Mouse (Mus musculus) hindbrain, embryonic 10.5 days (tissue): ENCODE data around the gene Gtf2f2. TPM values are rescaled to one million over a fixed set of nuclear protein-coding genes. Genes with fewer than 3 reads are reported as not detected.

Experiments used
- DNase-seq: peaks from one replicate; pipeline ENCODE4 v3.0.0-alpha.2; 2017; ENCODE audit warnings: low spot score
- H3K27ac ChIP-seq: fragments of 300-500 bp; sonication (generic); 2 replicates; pipeline ENCODE4 v1.5.1; 2016; ENCODE audit warnings: mild to moderate bottlenecking, moderate library complexity
- H3K27me3 ChIP-seq: fragments of 300-500 bp; sonication (generic); 2 replicates; pipeline ENCODE4 v1.6.1; 2016; ENCODE audit warnings: mild to moderate bottlenecking; ENCODE audit not compliant: poor library complexity, insufficient read depth, severe bottlenecking
- H3K36me3 ChIP-seq: fragments of 300-500 bp; sonication (generic); 2 replicates; pipeline ENCODE4 v1.6.1; 2016; ENCODE audit warnings: mild to moderate bottlenecking, moderate library complexity
- H3K4me1 ChIP-seq: fragments of 300-500 bp; sonication (generic); replicated peaks from 2 replicates; pipeline ENCODE4 v1.6.1; 2016; ENCODE audit warnings: mild to moderate bottlenecking
- H3K4me3 ChIP-seq: fragments of 300-500 bp; sonication (generic); 2 replicates; pipeline ENCODE4 v1.5.1; 2016; ENCODE audit warnings: mild to moderate bottlenecking, moderate library complexity
- H3K9me3 ChIP-seq: fragments of 300-500 bp; sonication (generic); 2 replicates; pipeline ENCODE4 v1.6.1; 2016; ENCODE audit warnings: mild to moderate bottlenecking, moderate library complexity
- WGBS: fragments of 180-500 bp; shearing (Covaris S2); methylation state at CpG from one replicate; pipeline ENCODE4 v1.1.7; 2016; 5-methylcytosine and 5-hydroxymethylcytosine counted together
- polyA plus RNA-seq: library from polyadenylated mRNA; unstranded; fragments of >200 nt; fragmentation: Nextera tagmentation; extraction: Ambion mirVana; gene quantifications from 2 replicates; pipeline ENCODE4 v1.2.1, GENCODE M21; 2016

Gtf2f2 gene
- polyA plus RNA-seq, 1 experiment from 2014 or later, result 47.8 TPM

DNA sequence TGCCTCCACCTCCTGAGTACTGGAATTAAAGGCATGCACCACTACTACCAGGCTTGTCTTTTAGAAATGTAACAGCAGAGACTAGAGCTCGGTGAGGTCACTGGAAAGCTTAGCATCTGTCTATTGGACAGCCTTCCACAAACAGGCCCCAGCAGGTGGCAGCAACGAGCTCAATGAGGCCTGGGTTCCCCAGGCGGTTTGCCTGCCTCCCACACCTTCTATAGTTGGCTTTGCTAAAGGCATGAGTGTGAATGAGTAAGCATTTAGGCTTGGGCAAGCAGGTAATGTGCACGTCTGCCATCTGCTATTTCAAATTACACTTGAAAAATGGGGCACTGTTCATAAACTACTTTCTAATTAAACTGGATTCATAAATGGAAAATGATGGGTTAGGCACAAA lies 111.1 kb downstream of the Gtf2f2 start:
- H3K4me1 ChIP-seq, result peaks cover 9% of the 10 kb centered on the region
- peak; percentile 76 for DNase-seq
- no peak overlapping the region for H3K27ac ChIP-seq
- no peaks in the 10 kb centered on the region for H3K9me3 ChIP-seq
- WGBS, result 32% methylated on average over 4 of the region's 4 CpGs
- no peak overlapping the region for H3K4me3 ChIP-seq
- no peaks in the 10 kb centered on the region for H3K27me3 ChIP-seq
- peaks cover 36% of the 10 kb centered on the region for H3K36me3 ChIP-seq

DNA sequence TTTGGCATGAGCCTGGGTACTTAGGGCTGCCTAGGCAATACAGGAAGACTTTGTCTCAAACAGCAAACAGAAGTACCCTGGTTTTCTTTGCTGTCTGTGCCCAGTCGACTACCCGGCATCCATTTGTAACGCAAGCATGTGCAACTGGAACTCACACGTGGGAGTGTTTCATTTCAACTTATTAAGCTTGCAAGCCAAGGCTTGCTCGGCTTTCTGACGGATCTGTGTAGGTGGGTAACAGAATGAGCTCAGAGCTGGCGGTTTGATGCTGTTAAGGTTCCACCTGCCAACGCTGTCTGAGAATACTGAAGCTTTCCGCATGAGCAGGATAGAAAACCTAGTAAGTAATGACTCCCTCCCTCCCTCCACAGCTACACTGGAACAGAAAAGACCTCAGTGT lies 118.5 kb downstream of the Gtf2f2 start:
- Histone ChIP-seq H3K4me1 (no peaks in the 10 kb centered on the region), H3K27me3 (no peaks in the 10 kb centered on the region), H3K27ac (no peak overlapping the region), H3K9me3 (no peaks in the 10 kb centered on the region), H3K4me3 (no peak overlapping the region), H3K36me3 (peaks cover 31% of the 10 kb centered on the region)
- 90% methylated on average over 9 of the region's 9 CpGs for WGBS
- no peak for DNase-seq

DNA sequence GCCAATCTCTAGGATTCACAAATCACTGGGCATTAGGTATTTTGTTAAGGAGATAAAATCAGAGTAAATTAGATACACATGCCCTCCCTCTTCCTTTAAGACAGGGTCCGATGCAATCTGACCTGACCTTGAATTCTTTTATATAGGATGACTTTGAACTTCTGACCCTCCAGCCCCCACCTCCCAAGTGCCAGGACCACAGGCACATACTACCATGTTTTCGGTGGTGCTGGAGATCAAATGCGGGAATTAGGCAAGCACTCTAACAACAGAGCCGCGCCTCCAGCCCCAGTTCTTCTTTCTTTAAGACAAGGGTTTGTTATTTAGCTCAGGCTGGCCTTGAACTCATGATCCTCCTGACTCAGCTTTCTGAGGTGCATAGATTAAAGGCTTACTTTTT lies 126.8 kb downstream of the Gtf2f2 start:
- Histone ChIP-seq H3K4me1 (peaks cover 22% of the 10 kb centered on the region), H3K9me3 (no peaks in the 10 kb centered on the region), H3K36me3 (no peaks in the 10 kb centered on the region), H3K4me3 (no peak overlapping the region), H3K27me3 (no peaks in the 10 kb centered on the region), H3K27ac (no peak overlapping the region)
- WGBS, result 78% methylated on average over 5 of the region's 5 CpGs
- no peak for DNase-seq

DNA sequence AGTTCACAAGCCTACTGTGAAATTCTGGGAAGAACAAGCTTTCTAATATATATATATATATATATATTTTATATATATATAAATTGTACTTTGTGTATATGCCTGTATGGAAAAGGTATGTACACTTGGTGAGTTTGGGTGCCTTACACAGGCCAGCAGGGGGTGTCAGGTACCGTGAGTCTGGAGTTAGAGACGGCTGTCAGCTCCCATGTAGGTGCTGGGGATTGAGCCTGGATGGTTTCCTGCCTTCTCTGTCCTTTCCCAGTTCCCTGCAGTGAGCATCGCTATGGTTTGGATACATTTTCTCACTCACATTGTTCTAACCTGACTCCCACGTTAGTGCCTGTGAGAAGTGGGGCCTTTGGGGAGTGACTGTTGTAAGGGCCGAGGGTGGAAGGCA lies 127.3 kb downstream of the Gtf2f2 start:
- Histone ChIP-seq H3K9me3 (no peaks in the 10 kb centered on the region), H3K4me3 (no peak overlapping the region), H3K4me1 (peaks cover 27% of the 10 kb centered on the region), H3K27ac (no peak overlapping the region), H3K27me3 (no peaks in the 10 kb centered on the region), H3K36me3 (no peaks in the 10 kb centered on the region)
- 65% methylated on average over 5 of the region's 5 CpGs for WGBS
- no peak for DNase-seq

DNA sequence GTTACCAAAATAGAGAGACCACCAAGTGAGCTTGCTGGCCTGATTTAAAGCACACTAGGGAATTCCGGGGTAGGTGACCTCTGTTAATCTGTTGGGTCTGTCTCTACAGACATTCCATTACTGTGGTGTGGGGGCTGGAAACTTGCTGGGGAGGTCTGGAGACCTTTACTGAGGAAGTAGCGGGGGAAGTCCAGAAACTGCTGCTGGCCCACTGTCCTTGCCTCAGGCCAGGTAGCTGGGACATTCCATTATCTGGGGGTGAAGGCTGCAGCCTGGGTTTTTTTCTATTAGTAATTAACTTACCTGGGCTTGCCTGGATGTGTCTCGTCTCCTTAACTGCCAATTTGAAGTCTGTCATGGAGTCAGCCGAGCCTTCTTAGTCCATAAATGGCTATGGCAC lies 128.8 kb downstream of the Gtf2f2 start:
- DNase-seq, result no peak
- H3K36me3 ChIP-seq, result no peaks in the 10 kb centered on the region
- WGBS, result 39% methylated on average over 4 of the region's 4 CpGs

DNA sequence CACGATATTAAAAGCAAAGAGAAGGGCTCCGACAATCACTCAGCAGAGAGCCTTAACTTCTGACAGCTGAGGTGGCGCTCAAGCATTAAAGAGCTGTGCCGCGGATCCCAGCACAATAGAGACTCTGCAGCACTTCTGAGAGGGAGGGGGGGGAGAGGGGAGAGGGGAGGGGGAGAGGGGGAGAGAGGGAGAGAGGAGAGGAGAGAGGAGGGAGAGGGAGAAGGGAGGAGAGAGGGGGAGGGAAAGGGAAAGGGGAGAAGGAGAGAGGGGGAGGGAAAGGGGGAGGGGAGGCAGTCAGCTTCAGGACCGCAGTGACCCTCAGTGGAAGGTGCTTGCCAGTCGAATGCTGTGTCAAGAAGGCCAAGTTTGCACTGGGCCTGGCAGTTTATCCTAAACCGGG lies 131.7 kb downstream of the Gtf2f2 start:
- Histone ChIP-seq H3K27ac (peak overlapping the region; percentile 40; the same call in 1 of the 2 replicates), H3K36me3 (no peaks in the 10 kb centered on the region), H3K9me3 (no peaks in the 10 kb centered on the region), H3K4me1 (peaks cover 35% of the 10 kb centered on the region), H3K4me3 (no peak overlapping the region), H3K27me3 (peaks cover 9% of the 10 kb centered on the region)
- peak; percentile 56 for DNase-seq
- WGBS, result 19% methylated on average over 8 of the region's 8 CpGs

More for the DNA sequence above, 128.8 kb downstream of the Gtf2f2 start:
- H3K27me3 ChIP-seq, result no peaks in the 10 kb centered on the region
- peaks cover 28% of the 10 kb centered on the region for H3K4me1 ChIP-seq
- peak overlapping the region; percentile 54 for H3K27ac ChIP-seq
- no peaks in the 10 kb centered on the region for H3K9me3 ChIP-seq
- H3K4me3 ChIP-seq, result no peak overlapping the region

DNA sequence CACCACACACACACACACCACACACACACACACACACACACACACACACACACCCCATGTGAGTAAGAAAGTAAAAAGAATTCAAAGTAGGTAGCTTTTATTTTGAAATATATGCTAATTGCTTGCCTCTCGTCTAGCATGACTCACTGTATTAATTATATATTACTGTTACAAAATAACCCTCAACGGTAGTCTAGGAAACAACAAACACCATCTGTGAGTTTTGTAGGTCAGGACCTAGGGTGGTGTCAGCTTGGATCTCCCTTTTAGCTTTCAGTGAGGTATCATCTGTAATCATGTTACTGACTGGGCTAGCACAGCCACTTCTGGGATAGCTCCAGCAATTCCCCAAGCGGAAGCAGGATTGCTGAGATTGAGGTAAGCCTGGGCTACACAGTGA lies 133.4 kb downstream of the Gtf2f2 start:
- Histone ChIP-seq H3K27me3 (peaks cover 9% of the 10 kb centered on the region), H3K36me3 (no peaks in the 10 kb centered on the region), H3K27ac (no peak overlapping the region; the same call in 1 of the 2 replicates), H3K9me3 (no peaks in the 10 kb centered on the region), H3K4me1 (peaks cover 27% of the 10 kb centered on the region), H3K4me3 (no peak overlapping the region)
- no peak for DNase-seq
- WGBS, result 80% methylated on average over 3 of the region's 3 CpGs

DNA sequence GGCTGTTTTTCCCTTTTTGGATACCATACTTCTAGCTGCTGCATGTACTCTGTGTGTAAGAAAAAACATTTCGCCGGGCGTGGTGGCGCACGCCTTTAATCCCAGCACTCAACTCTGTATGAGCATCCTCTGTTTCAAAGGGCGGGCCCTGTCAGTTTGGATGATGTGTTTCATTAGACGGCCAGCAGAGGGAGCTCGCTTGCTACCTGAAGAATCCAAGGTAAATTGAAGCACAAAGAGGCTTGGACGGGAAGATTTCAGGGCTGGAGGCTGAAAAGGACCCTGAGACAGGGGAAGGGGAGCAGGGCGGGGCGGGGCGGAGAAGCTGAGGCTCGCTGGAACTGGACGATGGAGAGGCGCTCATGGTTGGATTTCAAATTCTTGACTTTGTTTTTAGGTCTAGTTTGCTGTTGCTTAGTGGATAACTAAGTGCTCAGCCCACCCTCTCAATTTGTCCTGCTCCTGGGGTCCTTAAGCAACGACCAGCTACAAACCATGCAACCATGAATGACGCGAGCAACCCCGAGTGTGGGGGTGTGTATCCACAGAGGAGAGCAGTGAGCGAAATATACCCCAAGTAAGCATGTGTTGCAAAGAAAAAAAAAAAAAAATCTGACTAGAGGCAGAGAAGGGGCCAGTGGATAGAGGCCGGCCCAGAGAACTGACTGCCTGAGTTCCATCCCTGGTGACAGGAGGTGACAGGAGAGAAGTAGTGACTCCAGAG lies 134.2 kb downstream of the Gtf2f2 start:
- Histone ChIP-seq H3K27ac (peak overlapping the region; percentile 17; the same call in 1 of the 2 replicates), H3K36me3 (no peaks in the 10 kb centered on the region), H3K4me1 (peaks cover 19% of the 10 kb centered on the region), H3K27me3 (peaks cover 9% of the 10 kb centered on the region), H3K4me3 (peak overlapping the region; percentile 16; the same call in 1 of the 2 replicates), H3K9me3 (0 out of 2 replicates have a peak, but pooled peaks cover 3% of the 10 kb centered on the region)
- DNase-seq, result peak; percentile 84
- WGBS, result 16% methylated on average over 21 of the region's 21 CpGs

DNA sequence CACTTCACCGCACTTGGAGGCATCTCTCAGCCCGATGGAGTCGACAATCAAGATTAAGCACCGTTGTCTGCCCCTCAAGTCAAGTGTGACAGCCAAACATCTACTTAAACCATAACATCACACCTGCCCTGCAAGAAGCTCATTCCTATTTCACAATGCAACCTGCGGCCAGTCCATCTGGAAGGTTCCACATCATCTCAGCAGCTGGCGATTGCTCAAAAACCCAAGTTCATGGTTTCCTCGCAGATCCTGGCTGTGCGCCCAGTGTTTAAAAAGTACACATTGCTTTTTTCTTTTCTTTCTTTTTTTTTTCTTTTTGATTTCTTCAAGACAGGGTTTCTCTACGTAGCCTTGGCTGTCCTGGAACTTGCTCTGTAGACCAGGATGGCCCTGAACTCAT lies 137.1 kb downstream of the Gtf2f2 start:
- no peak for DNase-seq
- 95% methylated on average over 9 of the region's 9 CpGs for WGBS
- Histone ChIP-seq H3K4me1 (peaks cover 18% of the 10 kb centered on the region), H3K4me3 (no peak overlapping the region), H3K27ac (no peak overlapping the region), H3K9me3 (0 out of 2 replicates have a peak, but pooled peaks cover 3% of the 10 kb centered on the region), H3K36me3 (no peaks in the 10 kb centered on the region), H3K27me3 (peaks cover 9% of the 10 kb centered on the region)

DNA sequence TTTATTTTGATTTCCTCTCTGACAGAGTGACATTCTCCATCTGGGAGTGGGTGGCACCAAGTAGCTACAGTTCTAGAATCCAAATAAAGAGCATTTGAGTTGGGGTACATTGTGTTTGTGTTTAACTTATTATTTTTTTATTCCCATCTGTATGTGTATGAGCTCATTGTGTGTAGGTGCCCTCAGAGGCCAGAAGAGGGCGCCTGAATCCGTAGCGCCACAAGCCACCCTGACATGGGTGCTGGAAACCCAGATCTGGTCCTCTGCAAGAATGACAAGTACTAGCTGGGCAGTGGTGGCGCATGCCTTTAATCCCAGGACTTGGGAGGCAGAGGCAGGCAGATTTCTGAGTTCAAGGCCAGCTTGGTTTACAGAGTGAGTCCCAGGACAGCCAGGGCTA lies 138.9 kb downstream of the Gtf2f2 start:
- no peak overlapping the region for H3K27ac ChIP-seq
- H3K4me1 ChIP-seq, result peaks cover 18% of the 10 kb centered on the region
- 0 out of 2 replicates have a peak, but pooled peaks cover 3% of the 10 kb centered on the region for H3K9me3 ChIP-seq
- DNase-seq, result no peak
- no peak overlapping the region for H3K4me3 ChIP-seq
- WGBS, result 84% methylated on average over 4 of the region's 4 CpGs
- no peaks in the 10 kb centered on the region for H3K36me3 ChIP-seq
- H3K27me3 ChIP-seq, result peaks cover 14% of the 10 kb centered on the region

DNA sequence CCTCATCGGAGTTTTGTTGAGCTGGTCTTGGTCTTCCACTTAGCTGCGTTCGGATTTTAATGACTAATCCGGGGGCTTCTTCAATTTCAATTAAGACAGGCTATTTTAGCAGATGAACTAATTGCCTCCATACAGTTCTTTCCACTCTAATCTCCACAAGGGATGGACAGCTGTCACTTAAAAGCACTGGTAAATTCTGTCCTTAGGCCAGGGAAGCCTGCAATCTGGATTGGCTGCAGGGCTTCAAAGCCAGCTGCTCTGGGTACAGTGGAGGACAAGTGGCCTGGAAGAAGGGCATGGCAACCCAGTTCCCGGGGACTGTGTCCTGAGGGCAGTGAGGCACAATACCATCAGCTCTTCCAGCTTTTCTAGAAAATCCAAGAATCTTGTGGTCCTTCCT lies 139.6 kb downstream of the Gtf2f2 start:
- WGBS, result 30% methylated on average over 5 of the region's 5 CpGs

DNA sequence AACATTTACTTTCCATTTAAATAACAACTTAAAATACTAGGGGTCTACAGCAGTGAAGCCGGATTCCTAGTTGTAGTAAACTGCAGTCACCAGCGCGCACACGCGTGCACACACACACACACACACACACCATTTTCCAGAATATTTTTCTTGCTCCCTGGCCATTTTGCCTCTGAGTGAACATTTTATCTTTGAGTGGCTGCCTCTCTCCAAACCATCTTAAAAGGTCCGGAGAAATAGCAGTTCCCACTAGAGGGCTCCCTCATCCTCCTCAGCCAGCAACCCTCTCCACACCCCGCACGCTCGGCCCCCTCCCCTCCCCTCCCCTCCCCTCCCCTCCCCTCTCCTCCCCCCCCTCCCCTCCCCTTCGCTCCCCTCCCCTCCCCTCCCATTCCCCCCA lies 140.0 kb downstream of the Gtf2f2 start:
- H3K36me3 ChIP-seq, result no peaks in the 10 kb centered on the region
- H3K4me3 ChIP-seq, result peak overlapping the region; percentile 37
- peak; percentile 48 for DNase-seq
- H3K27me3 ChIP-seq, result peaks cover 20% of the 10 kb centered on the region
- H3K27ac ChIP-seq, result no peak overlapping the region
- WGBS, result 16% methylated on average over 9 of the region's 10 CpGs
- H3K9me3 ChIP-seq, result 0 out of 2 replicates have a peak, but pooled peaks cover 3% of the 10 kb centered on the region
- peaks cover 12% of the 10 kb centered on the region; the same call in 1 of the 2 replicates for H3K4me1 ChIP-seq

More for the DNA sequence above, 139.6 kb downstream of the Gtf2f2 start:
- H3K4me1 ChIP-seq, result peaks cover 12% of the 10 kb centered on the region; the same call in 1 of the 2 replicates
- H3K27me3 ChIP-seq, result peaks cover 20% of the 10 kb centered on the region
- H3K27ac ChIP-seq, result 0 out of 2 replicates have a peak overlapping the region, but pooled peaks have one; percentile 18
- no peak for DNase-seq
- no peaks in the 10 kb centered on the region for H3K36me3 ChIP-seq
- peak overlapping the region; percentile 37 for H3K4me3 ChIP-seq
- H3K9me3 ChIP-seq, result 0 out of 2 replicates have a peak, but pooled peaks cover 3% of the 10 kb centered on the region

DNA sequence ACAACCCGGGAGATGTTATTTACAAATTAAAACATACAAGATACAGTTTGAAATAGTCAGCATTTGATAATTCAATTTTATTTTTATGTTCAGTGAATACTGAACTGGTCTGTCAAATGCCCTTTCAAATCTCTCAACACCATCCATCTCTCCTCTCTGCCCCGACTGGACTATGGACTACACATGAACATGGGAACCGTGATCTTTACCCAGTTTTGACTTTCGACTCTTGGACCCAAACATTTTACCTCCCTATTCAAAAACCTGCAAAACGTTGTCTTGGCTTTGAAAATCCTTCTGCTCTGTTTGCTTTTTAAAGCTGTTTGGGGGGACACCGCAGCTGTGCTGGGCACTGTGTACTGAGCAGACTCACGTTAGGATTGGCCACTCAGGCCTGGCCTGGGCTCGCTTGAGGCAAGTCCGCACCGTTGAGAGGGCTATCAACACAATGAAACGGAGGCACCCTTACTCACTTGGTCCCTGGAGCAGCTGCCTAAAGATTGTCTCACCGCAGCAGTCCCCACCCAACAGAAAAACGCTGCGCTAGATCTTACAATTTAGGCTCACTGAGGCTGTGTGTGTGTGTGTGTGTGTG lies 140.8 kb downstream of the Gtf2f2 start:
- H3K27ac ChIP-seq, result no peak overlapping the region; the same call in 1 of the 2 replicates
- 81% methylated on average over 14 of the region's 14 CpGs for WGBS
- H3K4me3 ChIP-seq, result no peak overlapping the region

More for the DNA sequence above, 140.8 kb downstream of the Gtf2f2 start:
- Histone ChIP-seq H3K4me1 (peaks cover 13% of the 10 kb centered on the region; the same call in 1 of the 2 replicates), H3K27me3 (peaks cover 19% of the 10 kb centered on the region), H3K9me3 (0 out of 2 replicates have a peak, but pooled peaks cover 3% of the 10 kb centered on the region), H3K36me3 (no peaks in the 10 kb centered on the region)
- no peak for DNase-seq
